Mouse (Mus musculus): ENCODE data around the gene 4933434E20Rik. TPM values are rescaled to one million over a fixed set of nuclear protein-coding genes. Genes with fewer than 3 reads are reported as not detected.

Gene 4933434E20Rik
- polyA plus RNA-seq, 1 experiment = 59.7 TPM

- WGBS = under 1% methylated on average over 51 of the region's 53 CpGs
- Histone ChIP-seq H3K4me3 (ENCODE audit: control insufficient read depth, insufficient read depth, low read length) (peak overlapping the region; percentile 86), H3K27ac (ENCODE audit: control insufficient read depth, insufficient read depth, low read length) (peak overlapping the region; percentile 87), H3K4me1 (replicated peaks; ENCODE audit: control insufficient read depth, insufficient read depth, low read length) (peaks cover 23% of the 10 kb centered on the region), H3K27me3 (ENCODE audit: control insufficient read depth, insufficient read depth, low read length) (no peaks in the 10 kb centered on the region), H3K36me3 (ENCODE audit: control insufficient read depth, insufficient read depth, low read length) (no peaks in the 10 kb centered on the region)
- DNase-seq = peak; percentile 87
- TF ChIP-seq POLR2A (IDR thresholded peaks at IDR 0.05; ENCODE audit: control insufficient read depth, extremely low read depth, insufficient read depth, low read length, poor library complexity) (peak; percentile 78; the same call in 1 of the 2 replicates), CTCF (IDR thresholded peaks at IDR 0.05; ENCODE audit: borderline replicate concordance, control insufficient read depth, extremely low read depth, insufficient read depth, low read length, poor library complexity) (0 out of 2 replicates have a peak, but pooled peaks have one; percentile 36)
Measured at GRCm38 (mm10) chr3:90079763-90080497, 28.5 kb downstream of the 4933434E20Rik start.

GRCm38 (mm10) chr3:90080498-90080863, 29.0 kb downstream of the 4933434E20Rik start:
- Histone ChIP-seq H3K27ac (ENCODE audit: control insufficient read depth, insufficient read depth, low read length) (peak overlapping the region; percentile 87), H3K4me1 (replicated peaks; ENCODE audit: control insufficient read depth, insufficient read depth, low read length) (peaks cover 23% of the 10 kb centered on the region), H3K27me3 (ENCODE audit: control insufficient read depth, insufficient read depth, low read length) (no peaks in the 10 kb centered on the region), H3K4me3 (ENCODE audit: control insufficient read depth, insufficient read depth, low read length) (peak overlapping the region; percentile 86), H3K36me3 (ENCODE audit: control insufficient read depth, insufficient read depth, low read length) (no peaks in the 10 kb centered on the region)
- WGBS = 1% methylated on average over 6 of the region's 6 CpGs
- no peak for TF ChIP-seq POLR2A (IDR thresholded peaks at IDR 0.05; ENCODE audit: control insufficient read depth, extremely low read depth, insufficient read depth, low read length, poor library complexity)
- TF ChIP-seq CTCF (IDR thresholded peaks at IDR 0.05; ENCODE audit: borderline replicate concordance, control insufficient read depth, extremely low read depth, insufficient read depth, low read length, poor library complexity) = no peak
- no peak for DNase-seq

DNA sequence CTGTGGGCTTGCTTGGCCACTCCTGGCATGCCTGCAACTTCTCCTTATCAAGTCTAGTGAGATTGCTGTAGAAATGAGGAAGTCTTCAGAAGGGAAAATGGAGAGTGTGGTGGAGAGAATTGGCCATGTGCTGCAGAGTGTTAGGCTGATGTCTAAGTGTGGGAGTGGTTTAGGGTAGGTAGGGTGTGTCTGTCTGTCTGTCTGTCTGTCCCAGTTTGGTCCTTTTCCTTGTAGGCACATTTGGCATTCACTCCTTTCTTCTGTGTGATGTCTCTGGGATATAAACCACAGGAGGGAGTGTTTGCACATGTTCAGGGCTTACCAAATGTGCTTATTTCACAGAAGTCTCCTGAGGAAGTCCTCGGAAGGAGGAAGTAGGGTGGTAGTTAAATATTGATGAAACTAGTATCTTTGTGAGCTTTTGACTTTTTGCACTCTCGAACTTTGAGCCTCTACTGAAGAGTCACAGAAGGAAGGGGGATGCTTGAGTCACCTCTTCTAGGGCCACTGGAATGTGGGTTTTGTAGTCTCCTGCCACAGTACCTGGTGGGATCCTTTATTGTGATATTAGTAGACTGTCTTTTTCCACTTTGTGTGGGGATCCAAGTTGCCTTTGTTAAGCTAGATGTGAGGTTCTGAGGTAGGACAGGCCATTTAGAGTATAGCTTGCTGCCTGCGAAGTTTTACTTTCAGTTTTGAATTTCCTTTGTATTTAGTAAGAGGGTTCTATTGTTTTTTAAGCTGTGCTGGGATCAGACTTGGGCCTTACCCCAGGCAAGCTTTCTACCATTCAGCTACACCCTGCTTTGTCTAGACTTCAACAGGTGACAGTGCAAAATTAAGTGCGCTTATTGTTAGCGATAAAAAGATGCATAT, 30.2 kb downstream of the 4933434E20Rik start:
- peak; percentile 8 for DNase-seq
- peak overlapping the region; percentile 76 for H3K27ac ChIP-seq (ENCODE audit: control insufficient read depth, insufficient read depth, low read length)
- peak overlapping the region; percentile 25; the same call in 1 of the 2 replicates for H3K4me3 ChIP-seq (ENCODE audit: control insufficient read depth, insufficient read depth, low read length)
- H3K4me1 ChIP-seq (replicated peaks; ENCODE audit: control insufficient read depth, insufficient read depth, low read length) = peaks cover 23% of the 10 kb centered on the region
- peaks cover under 1% of the 10 kb centered on the region; the same call in 1 of the 2 replicates for H3K36me3 ChIP-seq (ENCODE audit: control insufficient read depth, insufficient read depth, low read length)
- no peak for TF ChIP-seq CTCF (IDR thresholded peaks at IDR 0.05; ENCODE audit: borderline replicate concordance, control insufficient read depth, extremely low read depth, insufficient read depth, low read length, poor library complexity)
- TF ChIP-seq POLR2A (IDR thresholded peaks at IDR 0.05; ENCODE audit: control insufficient read depth, extremely low read depth, insufficient read depth, low read length, poor library complexity) = no peak
- 13% methylated on average over 5 of the region's 5 CpGs for WGBS
- no peaks in the 10 kb centered on the region for H3K27me3 ChIP-seq (ENCODE audit: control insufficient read depth, insufficient read depth, low read length)

DNA sequence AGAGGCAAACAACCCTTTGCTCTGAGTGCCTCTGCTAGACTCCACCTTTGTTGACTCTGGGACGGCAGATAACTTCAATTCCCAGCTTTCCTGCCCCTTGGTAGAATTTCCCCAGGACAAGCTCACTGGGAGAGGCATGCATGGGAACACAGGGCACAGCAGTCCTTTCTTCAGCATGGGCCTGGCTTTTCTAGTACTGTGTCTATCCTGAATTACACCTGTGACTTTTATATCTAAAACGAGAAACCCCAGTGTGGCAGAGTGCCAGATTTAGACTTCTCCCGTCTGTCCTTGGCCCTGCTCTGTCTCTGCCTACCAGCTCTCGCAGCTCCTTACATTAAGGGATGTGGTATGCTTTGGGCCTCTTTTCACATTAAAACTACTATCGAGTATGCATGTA, 31.6 kb downstream of the 4933434E20Rik start:
- WGBS = 8% methylated on average over 5 of the region's 5 CpGs
- DNase-seq = peak; percentile 21
- 0 out of 2 replicates have a peak overlapping the region, but pooled peaks have one; percentile 31 for H3K27ac ChIP-seq (ENCODE audit: control insufficient read depth, insufficient read depth, low read length)

GRCm38 (mm10) chr3:90083698-90084324, 32.4 kb downstream of the 4933434E20Rik start:
- 37% methylated on average over 3 of the region's 3 CpGs for WGBS

More for the DNA sequence above, 31.6 kb downstream of the 4933434E20Rik start:
- peaks cover 15% of the 10 kb centered on the region for H3K36me3 ChIP-seq (ENCODE audit: control insufficient read depth, insufficient read depth, low read length)
- H3K4me3 ChIP-seq (ENCODE audit: control insufficient read depth, insufficient read depth, low read length) = no peak overlapping the region
- no peaks in the 10 kb centered on the region for H3K27me3 ChIP-seq (ENCODE audit: control insufficient read depth, insufficient read depth, low read length)
- TF ChIP-seq CTCF (IDR thresholded peaks at IDR 0.05; ENCODE audit: borderline replicate concordance, control insufficient read depth, extremely low read depth, insufficient read depth, low read length, poor library complexity) (no peak), POLR2A (IDR thresholded peaks at IDR 0.05; ENCODE audit: control insufficient read depth, extremely low read depth, insufficient read depth, low read length, poor library complexity) (no peak)
- peaks cover 23% of the 10 kb centered on the region for H3K4me1 ChIP-seq (replicated peaks; ENCODE audit: control insufficient read depth, insufficient read depth, low read length)

DNA sequence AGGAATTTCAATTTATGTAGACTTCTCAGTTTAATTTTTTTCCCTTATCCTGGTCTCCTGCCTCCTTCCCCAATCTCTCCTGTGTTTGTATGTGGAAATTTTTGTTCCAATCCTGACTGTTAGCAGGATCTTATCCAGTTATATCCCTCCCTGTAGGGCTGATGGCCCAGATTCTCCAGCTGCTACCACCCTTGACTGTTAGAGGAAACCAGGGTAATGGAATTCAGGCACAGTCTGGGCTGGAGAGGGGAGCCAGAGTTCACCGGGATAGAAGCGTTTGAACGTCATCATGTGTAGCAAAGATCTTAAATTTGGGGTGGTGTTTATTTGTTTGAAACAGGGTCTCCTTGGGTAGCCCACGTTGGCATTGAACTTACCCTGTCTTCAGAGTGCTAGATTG, 33.4 kb downstream of the 4933434E20Rik start:
- Histone ChIP-seq H3K36me3 (ENCODE audit: control insufficient read depth, insufficient read depth, low read length) (peaks cover 31% of the 10 kb centered on the region), H3K4me3 (ENCODE audit: control insufficient read depth, insufficient read depth, low read length) (no peak overlapping the region), H3K27me3 (ENCODE audit: control insufficient read depth, insufficient read depth, low read length) (no peaks in the 10 kb centered on the region), H3K27ac (ENCODE audit: control insufficient read depth, insufficient read depth, low read length) (no peak overlapping the region), H3K4me1 (replicated peaks; ENCODE audit: control insufficient read depth, insufficient read depth, low read length) (peaks cover 23% of the 10 kb centered on the region)
- 71% methylated on average over 4 of the region's 4 CpGs for WGBS
- TF ChIP-seq CTCF (IDR thresholded peaks at IDR 0.05; ENCODE audit: borderline replicate concordance, control insufficient read depth, extremely low read depth, insufficient read depth, low read length, poor library complexity) = no peak
- no peak for TF ChIP-seq POLR2A (IDR thresholded peaks at IDR 0.05; ENCODE audit: control insufficient read depth, extremely low read depth, insufficient read depth, low read length, poor library complexity)
- DNase-seq = no peak

More at GRCm38 (mm10) chr3:90083698-90084324, 32.4 kb downstream of the 4933434E20Rik start:
- no peak for DNase-seq
- no peaks in the 10 kb centered on the region for H3K27me3 ChIP-seq (ENCODE audit: control insufficient read depth, insufficient read depth, low read length)
- H3K36me3 ChIP-seq (ENCODE audit: control insufficient read depth, insufficient read depth, low read length) = peaks cover 23% of the 10 kb centered on the region
- TF ChIP-seq CTCF (IDR thresholded peaks at IDR 0.05; ENCODE audit: borderline replicate concordance, control insufficient read depth, extremely low read depth, insufficient read depth, low read length, poor library complexity) (no peak), POLR2A (IDR thresholded peaks at IDR 0.05; ENCODE audit: control insufficient read depth, extremely low read depth, insufficient read depth, low read length, poor library complexity) (no peak)
- H3K4me3 ChIP-seq (ENCODE audit: control insufficient read depth, insufficient read depth, low read length) = no peak overlapping the region
- no peak overlapping the region for H3K27ac ChIP-seq (ENCODE audit: control insufficient read depth, insufficient read depth, low read length)
- peaks cover 23% of the 10 kb centered on the region for H3K4me1 ChIP-seq (replicated peaks; ENCODE audit: control insufficient read depth, insufficient read depth, low read length)

All from thymus, adult 2 months (tissue).